Mouse (Mus musculus): ENCODE measurements around the gene Atp2b1. TPM values are rescaled to one million over a fixed set of nuclear protein-coding genes. Genes with fewer than 3 reads are reported as not detected.

The Atp2b1 gene
- polyA plus RNA-seq, 1 experiment from 2014 or later: 116 TPM

- Histone ChIP-seq H3K27me3 (no peaks in the 10 kb centered on the region), H3K4me1 (peaks cover under 1% of the 10 kb centered on the region; the same call in 1 of the 2 replicates), H3K4me3 (no peak overlapping the region), H3K36me3 (no peaks in the 10 kb centered on the region), H3K27ac (replicated peaks) (no peak overlapping the region), H3K4me2 (replicated peaks) (no peak overlapping the region), H3K9ac (replicated peaks) (no peak overlapping the region), H3K9me3 (no peaks in the 10 kb centered on the region)
- no peak for ATAC-seq (ENCODE audit: low FRiP score, low read depth)
- 81% methylated on average over 4 of the region's 4 CpGs for WGBS
Observed at GRCm38 (mm10) chr10:98925081-98925480, 10.9 kb downstream of the Atp2b1 start.

GRCm38 (mm10) chr10:98926991-98927390, 12.8 kb downstream of the Atp2b1 start:
- H3K27ac ChIP-seq (replicated peaks): no peak overlapping the region
- no peaks in the 10 kb centered on the region for H3K27me3 ChIP-seq
- H3K4me2 ChIP-seq (replicated peaks): no peak overlapping the region
- H3K4me1 ChIP-seq: peaks cover 5% of the 10 kb centered on the region; the same call in 1 of the 2 replicates
- ATAC-seq (ENCODE audit: low FRiP score, low read depth): no peak
- no peak overlapping the region for H3K4me3 ChIP-seq
- H3K36me3 ChIP-seq: no peaks in the 10 kb centered on the region
- no peak overlapping the region for H3K9ac ChIP-seq (replicated peaks)
- no peaks in the 10 kb centered on the region for H3K9me3 ChIP-seq

DNA sequence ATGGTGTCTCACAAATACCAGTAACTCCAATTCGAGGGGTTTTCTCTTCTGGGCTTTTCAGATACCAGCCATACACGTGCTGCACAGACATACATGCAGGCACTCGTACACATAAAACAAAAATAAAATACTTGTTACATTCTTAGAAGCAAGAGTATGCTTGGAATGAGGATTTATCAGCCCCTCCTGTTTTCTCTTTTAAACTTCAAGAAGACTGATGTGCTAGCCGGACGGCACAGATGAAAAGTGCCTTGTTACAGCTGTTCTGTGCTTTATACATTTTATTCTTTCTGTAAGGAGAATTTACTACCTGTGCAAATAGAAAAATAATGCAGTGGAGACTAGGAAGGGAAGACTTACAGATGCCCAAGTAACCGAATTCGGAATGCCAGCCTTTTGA, 15.2 kb downstream of the Atp2b1 start:
- Histone ChIP-seq H3K27ac (replicated peaks) (no peak overlapping the region), H3K4me1 (peaks cover 5% of the 10 kb centered on the region; the same call in 1 of the 2 replicates), H3K4me2 (replicated peaks) (no peak overlapping the region), H3K9me3 (no peaks in the 10 kb centered on the region), H3K27me3 (no peaks in the 10 kb centered on the region), H3K36me3 (no peaks in the 10 kb centered on the region), H3K4me3 (no peak overlapping the region), H3K9ac (replicated peaks) (no peak overlapping the region)
- 76% methylated on average over 7 of the region's 7 CpGs for WGBS
- ATAC-seq (ENCODE audit: low FRiP score, low read depth): no peak

DNA sequence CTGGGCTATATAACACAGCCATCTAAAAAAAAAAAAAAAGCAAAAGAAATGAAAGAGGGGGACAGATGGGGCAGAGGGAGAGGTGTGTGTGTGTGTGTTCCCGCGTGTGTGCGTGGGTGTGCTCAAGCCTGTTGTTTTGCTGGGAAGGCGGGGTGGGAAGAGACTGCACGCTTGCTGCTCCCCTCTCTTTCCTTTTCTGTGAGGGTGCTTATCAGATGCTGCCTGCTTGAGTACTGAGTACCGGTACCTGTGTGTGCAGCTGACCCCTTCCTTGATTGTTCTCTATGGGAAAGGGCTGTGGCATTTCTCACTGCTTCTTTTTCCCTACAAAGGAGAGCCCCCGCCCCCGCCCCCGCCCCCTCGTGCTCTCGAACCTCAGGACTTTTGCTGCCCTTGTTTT, 15.9 kb downstream of the Atp2b1 start:
- H3K27ac ChIP-seq (replicated peaks): no peak overlapping the region
- no peaks in the 10 kb centered on the region for H3K36me3 ChIP-seq
- ATAC-seq (ENCODE audit: low FRiP score, low read depth): peak; percentile 47; the same call in 1 of the 2 replicates
- 51% methylated on average over 11 of the region's 11 CpGs for WGBS
- H3K27me3 ChIP-seq: no peaks in the 10 kb centered on the region
- H3K4me3 ChIP-seq: no peak overlapping the region
- H3K4me2 ChIP-seq (replicated peaks): no peak overlapping the region
- H3K4me1 ChIP-seq: peaks cover 5% of the 10 kb centered on the region; the same call in 1 of the 2 replicates
- H3K9me3 ChIP-seq: no peaks in the 10 kb centered on the region
- H3K9ac ChIP-seq (replicated peaks): no peak overlapping the region; the same call in 1 of the 2 replicates

DNA sequence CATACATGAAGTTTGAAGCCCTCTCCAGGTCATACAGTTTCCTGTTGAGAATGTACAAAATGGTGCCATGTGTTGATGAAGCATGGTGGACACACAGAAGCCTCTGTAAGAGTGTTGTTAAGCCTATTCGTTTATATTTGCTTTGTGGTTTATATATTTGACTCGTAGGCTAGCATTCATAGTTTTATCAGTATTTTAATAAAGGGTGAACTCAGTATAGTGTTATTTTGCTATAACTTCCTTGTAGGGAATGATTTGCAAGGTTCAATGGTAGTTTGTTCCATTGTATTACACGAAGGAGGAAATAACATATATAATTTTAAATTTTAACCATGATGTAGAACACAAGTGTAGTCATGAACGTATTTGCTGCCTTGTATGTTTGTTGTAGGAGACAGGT, 25.9 kb downstream of the Atp2b1 start:
- 93% methylated on average over 4 of the region's 4 CpGs for WGBS
- no peak for ATAC-seq (ENCODE audit: low FRiP score, low read depth)
- no peaks in the 10 kb centered on the region for H3K27me3 ChIP-seq
- H3K9ac ChIP-seq (replicated peaks): no peak overlapping the region
- H3K4me2 ChIP-seq (replicated peaks): no peak overlapping the region
- H3K36me3 ChIP-seq: no peaks in the 10 kb centered on the region
- 0 out of 2 replicates have a peak, but pooled peaks cover 5% of the 10 kb centered on the region for H3K4me1 ChIP-seq
- H3K4me3 ChIP-seq: no peak overlapping the region
- no peaks in the 10 kb centered on the region for H3K9me3 ChIP-seq
- no peak overlapping the region for H3K27ac ChIP-seq (replicated peaks)

DNA sequence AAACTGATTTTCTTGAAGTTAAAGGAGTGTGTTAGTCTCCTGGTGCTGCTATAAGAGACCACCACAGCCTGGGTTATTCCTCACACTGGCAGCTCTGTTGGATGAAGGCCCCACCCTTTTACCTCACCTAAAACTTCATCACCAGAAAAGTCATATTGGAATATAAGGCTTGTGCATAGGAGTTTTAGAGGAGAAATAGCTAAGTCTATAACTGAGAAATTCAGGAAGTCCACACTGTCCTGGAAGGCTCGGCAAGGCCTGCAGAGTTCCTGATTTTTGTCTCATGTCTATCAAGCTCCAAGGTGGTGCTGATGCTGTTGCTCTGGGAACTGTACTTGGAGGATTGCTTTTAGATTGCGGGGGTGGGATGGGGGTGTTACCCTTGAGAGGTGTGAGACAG, 26.6 kb downstream of the Atp2b1 start:
- H3K27me3 ChIP-seq: no peaks in the 10 kb centered on the region
- 92% methylated on average over 2 of the region's 2 CpGs for WGBS
- no peaks in the 10 kb centered on the region for H3K36me3 ChIP-seq
- ATAC-seq (ENCODE audit: low FRiP score, low read depth): no peak
- H3K4me2 ChIP-seq (replicated peaks): no peak overlapping the region
- H3K27ac ChIP-seq (replicated peaks): no peak overlapping the region
- 0 out of 2 replicates have a peak, but pooled peaks cover 5% of the 10 kb centered on the region for H3K4me1 ChIP-seq
- H3K4me3 ChIP-seq: no peak overlapping the region
- H3K9me3 ChIP-seq: no peaks in the 10 kb centered on the region
- no peak overlapping the region for H3K9ac ChIP-seq (replicated peaks)

GRCm38 (mm10) chr10:98941991-98942390, 27.8 kb downstream of the Atp2b1 start:
- 75% methylated on average over 6 of the region's 6 CpGs for WGBS
- no peak overlapping the region for H3K27ac ChIP-seq (replicated peaks)

GRCm38 (mm10) chr10:98942999-98943398, 28.8 kb downstream of the Atp2b1 start:
- Histone ChIP-seq H3K27ac (replicated peaks) (no peak overlapping the region), H3K9ac (replicated peaks) (no peak overlapping the region), H3K4me2 (replicated peaks) (no peak overlapping the region), H3K27me3 (no peaks in the 10 kb centered on the region), H3K36me3 (no peaks in the 10 kb centered on the region), H3K4me3 (no peak overlapping the region), H3K4me1 (peaks cover 8% of the 10 kb centered on the region; the same call in 1 of the 2 replicates), H3K9me3 (no peaks in the 10 kb centered on the region)
- no peak for ATAC-seq (ENCODE audit: low FRiP score, low read depth)
- WGBS: 89% methylated on average over 8 of the region's 8 CpGs

More at GRCm38 (mm10) chr10:98941991-98942390, 27.8 kb downstream of the Atp2b1 start:
- no peak for ATAC-seq (ENCODE audit: low FRiP score, low read depth)
- Histone ChIP-seq H3K27me3 (no peaks in the 10 kb centered on the region), H3K4me1 (0 out of 2 replicates have a peak, but pooled peaks cover 5% of the 10 kb centered on the region), H3K9ac (replicated peaks) (no peak overlapping the region), H3K36me3 (no peaks in the 10 kb centered on the region), H3K9me3 (no peaks in the 10 kb centered on the region), H3K4me2 (replicated peaks) (no peak overlapping the region), H3K4me3 (no peak overlapping the region)

DNA sequence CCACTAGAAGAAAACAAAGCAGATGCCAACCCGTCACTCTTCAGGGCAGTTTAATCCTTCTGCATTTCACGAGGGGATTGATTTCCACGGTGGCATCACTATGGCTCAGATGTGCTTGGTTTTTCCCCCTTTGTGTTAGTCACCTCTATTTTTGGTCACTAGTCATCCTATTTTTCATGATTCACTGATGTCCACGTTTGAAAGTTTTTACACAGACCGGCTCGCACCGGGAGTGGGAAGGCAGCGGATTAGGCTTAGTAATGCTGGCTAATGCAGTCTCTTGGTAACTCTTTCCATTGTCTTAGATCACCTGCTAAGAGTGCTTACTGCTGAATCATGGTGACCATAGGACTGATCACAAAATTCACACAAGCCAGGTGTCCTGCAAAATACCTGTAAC, 29.7 kb downstream of the Atp2b1 start:
- peaks cover 10% of the 10 kb centered on the region; the same call in 1 of the 2 replicates for H3K4me1 ChIP-seq
- ATAC-seq (ENCODE audit: low FRiP score, low read depth): no peak
- H3K27me3 ChIP-seq: no peaks in the 10 kb centered on the region
- H3K36me3 ChIP-seq: no peaks in the 10 kb centered on the region
- no peak overlapping the region for H3K4me2 ChIP-seq (replicated peaks)
- no peak overlapping the region for H3K27ac ChIP-seq (replicated peaks)
- WGBS: 58% methylated on average over 8 of the region's 8 CpGs
- no peaks in the 10 kb centered on the region for H3K9me3 ChIP-seq
- no peak overlapping the region for H3K4me3 ChIP-seq
- no peak overlapping the region for H3K9ac ChIP-seq (replicated peaks)

DNA sequence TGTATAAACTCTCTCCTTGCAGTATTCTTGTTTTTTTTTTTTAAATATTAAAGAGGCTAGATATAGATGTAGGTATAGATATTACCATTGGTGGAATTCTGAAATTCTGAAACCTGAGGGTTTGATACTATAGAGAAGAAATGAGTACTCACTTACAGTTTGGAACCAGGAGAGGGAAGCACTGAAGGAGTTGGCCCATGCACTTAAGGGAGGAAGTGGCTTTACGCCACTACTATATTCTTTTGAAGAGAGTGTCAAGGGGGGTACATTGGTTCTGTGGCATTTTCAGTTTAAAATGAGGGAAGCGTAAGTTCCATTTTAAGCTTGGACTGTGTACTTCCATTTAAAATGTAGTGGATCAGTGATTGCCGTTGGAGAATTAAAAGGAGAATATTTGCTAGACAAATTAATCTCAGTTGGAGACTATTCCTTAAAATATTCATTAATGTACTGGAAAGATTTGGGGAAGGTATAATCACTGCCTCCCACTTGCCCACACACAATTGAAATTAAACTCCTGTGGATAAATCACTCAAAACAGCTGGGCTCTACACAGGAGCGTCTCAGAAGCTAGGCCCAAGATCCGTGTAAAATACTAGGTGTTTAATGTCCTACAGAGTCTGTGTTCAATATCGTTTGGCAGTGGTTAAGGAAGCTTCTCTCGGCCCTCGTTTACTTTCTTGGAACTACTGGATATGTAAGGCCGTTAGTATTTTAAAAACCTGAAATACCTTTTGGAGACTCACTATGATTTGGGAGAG, 32.0 kb downstream of the Atp2b1 start:
- Histone ChIP-seq H3K4me1 (peaks cover 10% of the 10 kb centered on the region; the same call in 1 of the 2 replicates), H3K4me3 (no peak overlapping the region), H3K9ac (replicated peaks) (no peak overlapping the region), H3K36me3 (no peaks in the 10 kb centered on the region), H3K27ac (replicated peaks) (no peak overlapping the region), H3K9me3 (no peaks in the 10 kb centered on the region), H3K4me2 (replicated peaks) (no peak overlapping the region), H3K27me3 (no peaks in the 10 kb centered on the region)
- no peak for ATAC-seq (ENCODE audit: low FRiP score, low read depth)
- WGBS: 77% methylated on average over 9 of the region's 9 CpGs

DNA sequence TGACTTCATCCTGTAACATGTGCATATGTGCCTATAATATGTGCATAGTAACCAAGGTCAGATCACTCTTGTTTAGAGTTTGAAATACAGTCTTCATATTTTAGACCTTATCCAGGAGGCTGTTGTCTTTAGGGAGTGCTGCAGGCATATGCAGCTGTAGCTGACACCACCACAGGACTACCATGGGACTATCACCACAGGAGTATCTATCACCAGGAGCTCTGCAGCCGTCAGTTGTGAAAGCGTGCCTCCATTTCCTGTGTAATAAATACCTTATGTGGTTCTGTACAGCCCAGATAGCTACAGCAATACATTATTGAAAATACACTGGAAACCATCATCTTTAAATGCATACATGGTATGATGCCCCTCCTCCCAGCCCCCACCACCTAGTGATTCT, 33.0 kb downstream of the Atp2b1 start:
- Histone ChIP-seq H3K9ac (replicated peaks) (no peak overlapping the region), H3K4me1 (peaks cover 8% of the 10 kb centered on the region; the same call in 1 of the 2 replicates), H3K27me3 (no peaks in the 10 kb centered on the region), H3K4me3 (no peak overlapping the region), H3K4me2 (replicated peaks) (no peak overlapping the region), H3K27ac (replicated peaks) (no peak overlapping the region), H3K9me3 (no peaks in the 10 kb centered on the region), H3K36me3 (no peaks in the 10 kb centered on the region)
- WGBS: 69% methylated on average over 2 of the region's 2 CpGs
- ATAC-seq (ENCODE audit: low FRiP score, low read depth): no peak

DNA sequence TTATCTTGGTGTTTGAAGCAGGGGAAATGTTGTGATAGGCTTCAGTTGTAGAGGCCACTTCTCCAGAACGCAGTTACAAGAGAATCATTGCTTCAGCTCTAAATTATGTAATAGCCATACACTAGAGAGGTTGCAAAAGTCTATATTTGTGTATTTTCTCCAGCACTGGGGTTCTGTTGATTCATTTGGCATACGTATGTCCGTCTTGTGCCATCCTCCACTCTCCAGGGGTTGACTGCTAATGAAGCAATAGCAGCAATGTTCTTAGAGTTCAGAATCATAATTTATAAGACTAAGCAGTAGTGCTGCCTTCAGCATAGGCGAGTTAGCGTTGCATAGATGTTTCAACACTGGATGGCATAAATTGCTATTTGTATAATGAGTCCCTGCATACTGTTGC, 33.9 kb downstream of the Atp2b1 start:
- H3K27me3 ChIP-seq: no peaks in the 10 kb centered on the region
- 86% methylated on average over 5 of the region's 5 CpGs for WGBS
- no peak overlapping the region for H3K9ac ChIP-seq (replicated peaks)
- H3K36me3 ChIP-seq: no peaks in the 10 kb centered on the region
- ATAC-seq (ENCODE audit: low FRiP score, low read depth): no peak
- no peak overlapping the region for H3K4me2 ChIP-seq (replicated peaks)
- H3K9me3 ChIP-seq: no peaks in the 10 kb centered on the region
- no peak overlapping the region for H3K27ac ChIP-seq (replicated peaks)
- H3K4me1 ChIP-seq: peaks cover 5% of the 10 kb centered on the region; the same call in 1 of the 2 replicates
- H3K4me3 ChIP-seq: no peak overlapping the region
